Mouse (Mus musculus): ENCODE data around the gene Wdfy2. TPM values are rescaled to one million over a fixed set of nuclear protein-coding genes. Genes with fewer than 3 reads are reported as not detected.

Gene Wdfy2
- polyA plus RNA-seq, 1 experiment: 8.3 TPM

- Histone ChIP-seq H3K27me3 (replicated peaks; ENCODE audit: control insufficient read depth, insufficient read depth, low read length) (no peaks in the 10 kb centered on the region), H3K27ac (ENCODE audit: insufficient read depth, low read depth, low read length) (no peak overlapping the region), H3K4me1 (ENCODE audit: control insufficient read depth, insufficient read depth, low read length) (no peaks in the 10 kb centered on the region), H3K4me3 (ENCODE audit: insufficient read depth, low read depth, low read length) (no peak overlapping the region), H3K36me3 (ENCODE audit: control insufficient read depth, insufficient read depth, low read length) (no peaks in the 10 kb centered on the region)
- WGBS: 91% methylated on average over 2 of the region's 2 CpGs
- TF ChIP-seq CTCF (conservative IDR thresholded peaks at IDR 0.05; ENCODE audit: insufficient read depth, insufficient read length, low read depth, low read length) (no peak), POLR2A (IDR thresholded peaks at IDR 0.05; ENCODE audit: low read depth, low read length) (no peak)
- no peak for DNase-seq
Measured at GRCm38 (mm10) chr14:62907888-62908287, 70.4 kb downstream of the Wdfy2 start.

GRCm38 (mm10) chr14:62908550-62908949 is 71.1 kb downstream of the Wdfy2 start:
- Histone ChIP-seq H3K4me3 (ENCODE audit: insufficient read depth, low read depth, low read length) (no peak overlapping the region), H3K27me3 (replicated peaks; ENCODE audit: control insufficient read depth, insufficient read depth, low read length) (no peaks in the 10 kb centered on the region), H3K4me1 (ENCODE audit: control insufficient read depth, insufficient read depth, low read length) (no peaks in the 10 kb centered on the region), H3K27ac (ENCODE audit: insufficient read depth, low read depth, low read length) (no peak overlapping the region), H3K36me3 (ENCODE audit: control insufficient read depth, insufficient read depth, low read length) (no peaks in the 10 kb centered on the region)
- TF ChIP-seq CTCF (conservative IDR thresholded peaks at IDR 0.05; ENCODE audit: insufficient read depth, insufficient read length, low read depth, low read length) (no peak), POLR2A (IDR thresholded peaks at IDR 0.05; ENCODE audit: low read depth, low read length) (no peak)
- WGBS: 80% methylated on average over 5 of the region's 5 CpGs
- no peak for DNase-seq

- H3K4me1 ChIP-seq (ENCODE audit: control insufficient read depth, insufficient read depth, low read length): no peaks in the 10 kb centered on the region
- DNase-seq: no peak
- TF ChIP-seq CTCF (conservative IDR thresholded peaks at IDR 0.05; ENCODE audit: insufficient read depth, insufficient read length, low read depth, low read length) (no peak), POLR2A (IDR thresholded peaks at IDR 0.05; ENCODE audit: low read depth, low read length) (no peak)
- H3K27me3 ChIP-seq (replicated peaks; ENCODE audit: control insufficient read depth, insufficient read depth, low read length): no peaks in the 10 kb centered on the region
- no peak overlapping the region for H3K27ac ChIP-seq (ENCODE audit: insufficient read depth, low read depth, low read length)
- H3K36me3 ChIP-seq (ENCODE audit: control insufficient read depth, insufficient read depth, low read length): no peaks in the 10 kb centered on the region
- H3K4me3 ChIP-seq (ENCODE audit: insufficient read depth, low read depth, low read length): no peak overlapping the region
- 83% methylated on average over 4 of the region's 4 CpGs for WGBS
Measured at GRCm38 (mm10) chr14:62910859-62911258, 73.4 kb downstream of the Wdfy2 start.

GRCm38 (mm10) chr14:62915146-62915685 is 77.7 kb downstream of the Wdfy2 start:
- no peaks in the 10 kb centered on the region for H3K36me3 ChIP-seq (ENCODE audit: control insufficient read depth, insufficient read depth, low read length)
- H3K27ac ChIP-seq (ENCODE audit: insufficient read depth, low read depth, low read length): no peak overlapping the region
- TF ChIP-seq CTCF (conservative IDR thresholded peaks at IDR 0.05; ENCODE audit: insufficient read depth, insufficient read length, low read depth, low read length) (no peak), POLR2A (IDR thresholded peaks at IDR 0.05; ENCODE audit: low read depth, low read length) (no peak)
- WGBS: 81% methylated on average over 6 of the region's 6 CpGs
- no peaks in the 10 kb centered on the region for H3K27me3 ChIP-seq (replicated peaks; ENCODE audit: control insufficient read depth, insufficient read depth, low read length)
- no peaks in the 10 kb centered on the region for H3K4me1 ChIP-seq (ENCODE audit: control insufficient read depth, insufficient read depth, low read length)
- no peak overlapping the region for H3K4me3 ChIP-seq (ENCODE audit: insufficient read depth, low read depth, low read length)
- no peak for DNase-seq

- Histone ChIP-seq H3K36me3 (ENCODE audit: control insufficient read depth, insufficient read depth, low read length) (no peaks in the 10 kb centered on the region), H3K27ac (ENCODE audit: insufficient read depth, low read depth, low read length) (no peak overlapping the region), H3K4me3 (ENCODE audit: insufficient read depth, low read depth, low read length) (no peak overlapping the region), H3K27me3 (replicated peaks; ENCODE audit: control insufficient read depth, insufficient read depth, low read length) (no peaks in the 10 kb centered on the region), H3K4me1 (ENCODE audit: control insufficient read depth, insufficient read depth, low read length) (no peaks in the 10 kb centered on the region)
- DNase-seq: no peak
- 81% methylated on average over 10 of the region's 10 CpGs for WGBS
- no peak for TF ChIP-seq POLR2A (IDR thresholded peaks at IDR 0.05; ENCODE audit: low read depth, low read length)
- TF ChIP-seq CTCF (conservative IDR thresholded peaks at IDR 0.05; ENCODE audit: insufficient read depth, insufficient read length, low read depth, low read length): no peak
Measured at GRCm38 (mm10) chr14:62916488-62917034, 79.1 kb downstream of the Wdfy2 start.

GRCm38 (mm10) chr14:62921401-62921800 is 83.9 kb downstream of the Wdfy2 start:
- no peak for DNase-seq
- Histone ChIP-seq H3K36me3 (ENCODE audit: control insufficient read depth, insufficient read depth, low read length) (no peaks in the 10 kb centered on the region; the same call in 1 of the 2 replicates), H3K27ac (ENCODE audit: insufficient read depth, low read depth, low read length) (no peak overlapping the region), H3K4me3 (ENCODE audit: insufficient read depth, low read depth, low read length) (no peak overlapping the region), H3K27me3 (replicated peaks; ENCODE audit: control insufficient read depth, insufficient read depth, low read length) (no peaks in the 10 kb centered on the region), H3K4me1 (ENCODE audit: control insufficient read depth, insufficient read depth, low read length) (no peaks in the 10 kb centered on the region)
- TF ChIP-seq CTCF (conservative IDR thresholded peaks at IDR 0.05; ENCODE audit: insufficient read depth, insufficient read length, low read depth, low read length): no peak
- no peak for TF ChIP-seq POLR2A (IDR thresholded peaks at IDR 0.05; ENCODE audit: low read depth, low read length)
- WGBS: 90% methylated on average over 5 of the region's 5 CpGs

- H3K27ac ChIP-seq (ENCODE audit: insufficient read depth, low read depth, low read length): no peak overlapping the region
- H3K27me3 ChIP-seq (replicated peaks; ENCODE audit: control insufficient read depth, insufficient read depth, low read length): no peaks in the 10 kb centered on the region
- no peaks in the 10 kb centered on the region; the same call in 1 of the 2 replicates for H3K36me3 ChIP-seq (ENCODE audit: control insufficient read depth, insufficient read depth, low read length)
- H3K4me3 ChIP-seq (ENCODE audit: insufficient read depth, low read depth, low read length): no peak overlapping the region
- H3K4me1 ChIP-seq (ENCODE audit: control insufficient read depth, insufficient read depth, low read length): no peaks in the 10 kb centered on the region
- no peak for DNase-seq
- TF ChIP-seq CTCF (conservative IDR thresholded peaks at IDR 0.05; ENCODE audit: insufficient read depth, insufficient read length, low read depth, low read length): no peak
- TF ChIP-seq POLR2A (IDR thresholded peaks at IDR 0.05; ENCODE audit: low read depth, low read length): no peak
Measured at GRCm38 (mm10) chr14:62922637-62923036, 85.2 kb downstream of the Wdfy2 start.

All from kidney, adult 2 months (tissue).